Mouse (Mus musculus): Measurements from ENCODE around the gene Rabgap1l. TPM values are rescaled to one million over a fixed set of nuclear protein-coding genes. Genes with fewer than 3 reads are reported as not detected.

Rabgap1l gene
- polyA plus RNA-seq, 1 experiment from 2014 or later, result 21.3 TPM

GRCm38 (mm10) chr1:160374490-160374889 lies 418.5 kb downstream of the Rabgap1l start:
- Histone ChIP-seq H3K9me3 (replicated peaks) (no peaks in the 10 kb centered on the region), H3K4me2 (no peak overlapping the region), H3K4me1 (peaks cover 7% of the 10 kb centered on the region), H3K9ac (no peak overlapping the region), H3K27ac (no peak overlapping the region), H3K4me3 (no peak overlapping the region), H3K36me3 (ENCODE audit: poor library complexity, severe bottlenecking) (no peaks in the 10 kb centered on the region), H3K27me3 (no peaks in the 10 kb centered on the region)
- ATAC-seq, result no peak

DNA sequence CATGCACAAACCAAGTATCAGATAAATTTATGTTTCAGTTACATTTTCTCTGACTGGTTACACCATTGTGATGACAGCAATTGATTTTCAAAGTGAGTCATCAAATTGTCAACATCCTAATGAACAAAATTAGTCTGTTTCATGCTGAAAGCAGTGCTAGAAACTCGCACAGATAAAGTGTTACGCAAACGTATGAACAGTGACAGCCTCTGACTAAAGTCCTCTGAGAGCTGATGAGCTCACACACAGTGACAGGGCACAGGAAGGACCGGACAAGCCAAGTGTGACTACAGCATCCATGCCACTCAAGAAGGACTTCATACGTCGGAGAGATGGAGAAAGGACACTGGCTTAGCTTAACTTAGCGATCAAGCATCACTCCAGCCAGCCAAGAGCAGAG lies 419.7 kb downstream of the Rabgap1l start:
- no peak overlapping the region for H3K4me3 ChIP-seq
- no peaks in the 10 kb centered on the region for H3K9me3 ChIP-seq (replicated peaks)
- 87% methylated on average over 7 of the region's 7 CpGs for WGBS
- no peaks in the 10 kb centered on the region for H3K27me3 ChIP-seq
- ATAC-seq, result no peak
- H3K36me3 ChIP-seq (ENCODE audit: poor library complexity, severe bottlenecking), result no peaks in the 10 kb centered on the region
- no peak overlapping the region for H3K27ac ChIP-seq
- H3K9ac ChIP-seq, result no peak overlapping the region
- H3K4me1 ChIP-seq, result peaks cover 7% of the 10 kb centered on the region
- no peak overlapping the region for H3K4me2 ChIP-seq

- H3K4me3 ChIP-seq, result no peak overlapping the region
- H3K4me1 ChIP-seq, result peaks cover 7% of the 10 kb centered on the region
These were observed 421.3 kb downstream of the Rabgap1l start for GRCm38 (mm10) chr1:160371696-160372095.

DNA sequence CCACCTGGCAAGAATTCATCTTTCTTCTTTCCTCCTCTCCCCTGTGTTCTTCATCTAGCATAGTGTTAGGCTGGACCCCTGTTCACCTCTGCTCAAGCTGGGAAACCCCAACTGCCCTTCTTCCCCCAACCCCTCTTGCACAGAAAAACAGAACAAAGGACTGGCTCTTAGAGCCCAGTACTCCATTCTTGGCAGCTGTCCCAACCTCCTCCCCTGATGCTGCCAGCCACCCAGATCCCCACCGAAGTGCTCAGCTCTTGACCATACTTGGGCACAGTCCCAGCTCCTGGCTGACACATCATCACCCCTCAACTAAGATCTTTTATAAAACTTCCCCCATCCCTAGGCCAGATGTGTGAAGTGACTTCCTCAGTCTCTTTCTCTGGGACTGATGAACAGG lies 422.5 kb downstream of the Rabgap1l start:
- no peak overlapping the region for H3K4me3 ChIP-seq
- no peak overlapping the region for H3K9ac ChIP-seq
- no peak overlapping the region for H3K4me2 ChIP-seq
- H3K9me3 ChIP-seq (replicated peaks), result no peaks in the 10 kb centered on the region
- H3K27ac ChIP-seq, result no peak overlapping the region
- peak; percentile 76 for ATAC-seq
- H3K4me1 ChIP-seq, result peaks cover 7% of the 10 kb centered on the region
- WGBS, result 23% methylated on average over 1 of the region's 1 CpGs
- no peaks in the 10 kb centered on the region for H3K36me3 ChIP-seq (ENCODE audit: poor library complexity, severe bottlenecking)
- no peaks in the 10 kb centered on the region for H3K27me3 ChIP-seq

More at GRCm38 (mm10) chr1:160371696-160372095, 421.3 kb downstream of the Rabgap1l start:
- Histone ChIP-seq H3K4me2 (no peak overlapping the region), H3K9ac (no peak overlapping the region), H3K9me3 (replicated peaks) (no peaks in the 10 kb centered on the region), H3K36me3 (ENCODE audit: poor library complexity, severe bottlenecking) (no peaks in the 10 kb centered on the region), H3K27ac (no peak overlapping the region), H3K27me3 (no peaks in the 10 kb centered on the region)
- ATAC-seq, result no peak

DNA sequence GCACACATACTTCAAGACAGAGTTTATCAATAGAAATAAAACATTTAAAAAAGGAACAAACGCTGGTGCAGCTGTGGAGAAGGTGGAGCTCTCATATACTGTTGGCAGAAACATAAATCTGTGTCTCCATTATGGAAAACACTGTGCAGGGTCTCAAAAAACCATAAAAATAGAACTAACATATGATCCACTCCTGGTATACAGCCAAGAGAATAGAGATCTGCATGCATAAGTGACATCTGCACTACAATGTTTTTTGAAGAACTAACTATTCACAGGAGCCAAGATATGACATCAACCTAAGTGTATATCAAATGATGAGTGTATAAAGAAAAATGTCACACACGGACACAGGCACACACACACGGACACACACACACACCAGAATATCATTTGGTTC lies 426.4 kb downstream of the Rabgap1l start:
- no peak overlapping the region for H3K4me3 ChIP-seq
- no peaks in the 10 kb centered on the region for H3K9me3 ChIP-seq (replicated peaks)
- no peaks in the 10 kb centered on the region for H3K27me3 ChIP-seq
- WGBS, result 90% methylated on average over 3 of the region's 3 CpGs
- peaks cover 7% of the 10 kb centered on the region for H3K4me1 ChIP-seq
- no peaks in the 10 kb centered on the region for H3K36me3 ChIP-seq (ENCODE audit: poor library complexity, severe bottlenecking)
- no peak overlapping the region for H3K9ac ChIP-seq
- H3K27ac ChIP-seq, result no peak overlapping the region
- no peak overlapping the region for H3K4me2 ChIP-seq
- ATAC-seq, result peak; percentile 52; the same call in 1 of the 2 replicates

GRCm38 (mm10) chr1:160357268-160357667 lies 435.7 kb downstream of the Rabgap1l start:
- no peak overlapping the region for H3K27ac ChIP-seq
- no peaks in the 10 kb centered on the region for H3K36me3 ChIP-seq (ENCODE audit: poor library complexity, severe bottlenecking)
- no peaks in the 10 kb centered on the region for H3K27me3 ChIP-seq
- H3K4me3 ChIP-seq, result no peak overlapping the region
- no peaks in the 10 kb centered on the region for H3K9me3 ChIP-seq (replicated peaks)
- H3K4me2 ChIP-seq, result no peak overlapping the region
- H3K9ac ChIP-seq, result no peak overlapping the region
- peaks cover 2% of the 10 kb centered on the region; the same call in 1 of the 2 replicates for H3K4me1 ChIP-seq
- ATAC-seq, result no peak

GRCm38 (mm10) chr1:160353732-160354455 lies 439.1 kb downstream of the Rabgap1l start:
- H3K27ac ChIP-seq, result no peak overlapping the region
- H3K4me3 ChIP-seq, result no peak overlapping the region
- no peaks in the 10 kb centered on the region for H3K9me3 ChIP-seq (replicated peaks)
- H3K27me3 ChIP-seq, result no peaks in the 10 kb centered on the region
- H3K36me3 ChIP-seq (ENCODE audit: poor library complexity, severe bottlenecking), result no peaks in the 10 kb centered on the region
- no peak overlapping the region for H3K9ac ChIP-seq
- H3K4me2 ChIP-seq, result no peak overlapping the region
- peaks cover 17% of the 10 kb centered on the region; the same call in 1 of the 2 replicates for H3K4me1 ChIP-seq
- 84% methylated on average over 6 of the region's 6 CpGs for WGBS
- ATAC-seq, result no peak

DNA sequence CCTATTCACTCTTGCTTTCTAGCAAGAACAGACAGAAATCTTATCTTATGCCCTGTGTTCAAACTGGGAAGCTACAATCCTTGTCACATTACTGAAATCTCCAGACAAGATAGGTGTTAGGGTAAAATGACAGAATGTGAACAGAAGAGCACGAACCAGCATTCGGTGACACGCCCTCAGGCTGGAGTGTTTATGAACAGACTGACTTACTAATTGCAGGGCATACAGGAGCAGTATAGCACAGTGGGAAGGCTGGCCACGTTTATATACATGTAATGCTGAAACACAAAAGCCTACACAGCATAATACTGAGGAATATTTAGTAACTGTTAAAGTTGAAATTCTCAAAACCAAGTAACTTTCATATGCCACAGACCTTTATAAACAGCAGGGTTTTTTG lies 440.7 kb downstream of the Rabgap1l start:
- 36% methylated on average over 4 of the region's 4 CpGs for WGBS
- Histone ChIP-seq H3K27ac (peak overlapping the region; percentile 88), H3K9me3 (replicated peaks) (no peaks in the 10 kb centered on the region), H3K4me2 (peak overlapping the region; percentile 64), H3K36me3 (ENCODE audit: poor library complexity, severe bottlenecking) (no peaks in the 10 kb centered on the region), H3K27me3 (no peaks in the 10 kb centered on the region), H3K9ac (peak overlapping the region; percentile 70; the same call in 1 of the 2 replicates), H3K4me1 (peaks cover 17% of the 10 kb centered on the region; the same call in 1 of the 2 replicates), H3K4me3 (peak overlapping the region; percentile 43)
- peak; percentile 46 for ATAC-seq

DNA sequence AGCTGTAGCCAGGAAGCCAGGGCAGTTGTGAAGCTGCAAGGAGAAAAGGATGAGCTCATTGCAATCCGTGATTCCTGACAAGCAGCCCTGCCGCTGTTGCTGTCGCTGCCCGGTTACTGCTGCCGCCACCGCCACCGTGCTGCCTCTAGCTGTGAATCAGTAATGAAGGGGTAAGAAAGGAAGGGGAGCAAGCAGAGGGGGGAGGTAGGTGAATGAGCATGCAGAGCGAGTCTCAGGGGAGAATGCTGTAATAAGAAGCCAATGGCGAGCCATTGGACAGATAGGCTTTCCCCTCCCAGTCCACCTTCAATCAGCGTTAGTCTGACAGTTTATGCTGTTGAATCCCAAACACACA lies 441.2 kb downstream of the Rabgap1l start:
- WGBS, result 0% methylated on average over 10 of the region's 10 CpGs
- Histone ChIP-seq H3K9ac (peak overlapping the region; percentile 70), H3K27me3 (no peaks in the 10 kb centered on the region), H3K4me2 (peak overlapping the region; percentile 64), H3K4me3 (peak overlapping the region; percentile 43), H3K27ac (peak overlapping the region; percentile 88), H3K36me3 (ENCODE audit: poor library complexity, severe bottlenecking) (no peaks in the 10 kb centered on the region), H3K9me3 (replicated peaks) (no peaks in the 10 kb centered on the region), H3K4me1 (peaks cover 17% of the 10 kb centered on the region; the same call in 1 of the 2 replicates)
- peak; percentile 96 for ATAC-seq

GRCm38 (mm10) chr1:160351146-160351879 lies 441.7 kb downstream of the Rabgap1l start:
- Histone ChIP-seq H3K36me3 (ENCODE audit: poor library complexity, severe bottlenecking) (no peaks in the 10 kb centered on the region), H3K27me3 (no peaks in the 10 kb centered on the region), H3K4me1 (peaks cover 17% of the 10 kb centered on the region; the same call in 1 of the 2 replicates), H3K9ac (peak overlapping the region; percentile 70), H3K4me2 (peak overlapping the region; percentile 64), H3K4me3 (peak overlapping the region; percentile 43), H3K27ac (peak overlapping the region; percentile 88), H3K9me3 (replicated peaks) (no peaks in the 10 kb centered on the region)
- ATAC-seq, result peak; percentile 61
- WGBS, result 13% methylated on average over 13 of the region's 13 CpGs

- Histone ChIP-seq H3K4me1 (no peaks in the 10 kb centered on the region), H3K4me2 (no peak overlapping the region), H3K36me3 (ENCODE audit: poor library complexity, severe bottlenecking) (no peaks in the 10 kb centered on the region), H3K9me3 (replicated peaks) (no peaks in the 10 kb centered on the region), H3K27me3 (no peaks in the 10 kb centered on the region), H3K9ac (no peak overlapping the region), H3K27ac (no peak overlapping the region), H3K4me3 (no peak overlapping the region)
- 80% methylated on average over 2 of the region's 2 CpGs for WGBS
- no peak for ATAC-seq
These were observed 452.4 kb downstream of the Rabgap1l start for GRCm38 (mm10) chr1:160340653-160341052.

DNA sequence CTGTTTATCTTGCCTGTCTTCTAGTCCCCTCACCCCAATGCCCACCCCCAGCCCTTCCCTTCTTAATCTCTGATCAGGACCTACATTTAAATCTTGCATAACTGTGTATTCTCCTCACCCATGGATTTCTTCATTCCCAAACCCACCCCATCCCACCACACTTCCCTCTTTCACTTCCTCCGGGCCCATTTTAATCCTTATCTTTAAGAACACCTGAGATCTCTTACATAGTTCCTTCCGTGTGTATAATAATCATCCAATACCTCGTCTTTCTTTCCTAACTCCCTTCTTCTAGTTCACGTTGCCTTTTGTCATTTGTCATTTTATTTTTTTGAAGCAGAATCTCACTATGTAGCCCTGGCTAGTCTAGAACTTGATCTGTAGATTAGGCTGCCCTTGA lies 453.6 kb downstream of the Rabgap1l start:
- Histone ChIP-seq H3K9ac (no peak overlapping the region), H3K4me2 (no peak overlapping the region), H3K9me3 (replicated peaks) (no peaks in the 10 kb centered on the region), H3K4me1 (no peaks in the 10 kb centered on the region), H3K36me3 (ENCODE audit: poor library complexity, severe bottlenecking) (no peaks in the 10 kb centered on the region), H3K4me3 (no peak overlapping the region), H3K27ac (no peak overlapping the region), H3K27me3 (no peaks in the 10 kb centered on the region)
- no peak for ATAC-seq
- 91% methylated on average over 4 of the region's 4 CpGs for WGBS
